Mouse (Mus musculus) heart, embryonic 16.5 days (tissue): ENCODE results near the gene Abcg2. TPM values are rescaled to one million over a fixed set of nuclear protein-coding genes. Genes with fewer than 3 reads are reported as not detected.

Experiments
- ATAC-seq: fragments of 200-750 bp; cut with Nextera tagmentation; replicated peaks from 2 replicates; pipeline ENCODE4 v1.8.0; 2017; ENCODE audit warnings: moderate number of reproducible peaks; ENCODE audit not compliant: insufficient read depth, low FRiP score; ENCODE audit errors: extremely low read depth
- H3K27ac ChIP-seq: fragments of 300-500 bp; sonication (generic); 2 replicates; pipeline ENCODE4 v1.5.1; 2014; ENCODE audit warnings: mild to moderate bottlenecking, low read length, control low read depth, moderate library complexity
- H3K27me3 ChIP-seq: fragments of 300-500 bp; sonication (generic); 2 replicates; pipeline ENCODE4 v1.6.1; 2014; ENCODE audit warnings: low read length, mixed read lengths; ENCODE audit not compliant: control insufficient read depth, insufficient read depth
- H3K36me3 ChIP-seq: fragments of 300-500 bp; sonication (generic); 2 replicates; pipeline ENCODE4 v1.6.1; 2014; ENCODE audit not compliant: control insufficient read depth, insufficient read depth
- H3K4me1 ChIP-seq: fragments of 300-500 bp; sonication (generic); 2 replicates; pipeline ENCODE4 v1.6.1; 2014; ENCODE audit warnings: low read length, mixed read lengths; ENCODE audit not compliant: control insufficient read depth, insufficient read depth
- H3K4me2 ChIP-seq: fragments of 300-500 bp; sonication (generic); 2 replicates; pipeline ENCODE4 v1.6.1; 2014; ENCODE audit warnings: low read depth, mild to moderate bottlenecking, control low read depth, low read length
- H3K4me3 ChIP-seq: fragments of 300-500 bp; sonication (generic); 2 replicates; pipeline ENCODE4 v1.5.1; 2014; ENCODE audit warnings: mild to moderate bottlenecking, control low read depth, low read length
- H3K9ac ChIP-seq: fragments of 300-500 bp; sonication (generic); 2 replicates; pipeline ENCODE4 v1.6.1; 2014; ENCODE audit warnings: low read length, control low read depth
- H3K9me3 ChIP-seq: fragments of 300-500 bp; sonication (generic); replicated peaks from 2 replicates; pipeline ENCODE4 v1.6.1; 2016; ENCODE audit warnings: low read length; ENCODE audit not compliant: control insufficient read depth
- whole genome bisulfite sequencing: fragments of 180-500 bp; shearing (Covaris S2); extraction: QIAGEN DNeasy Blood & Tissue Kit; methylation state at CpG from one replicate; pipeline ENCODE4 v1.1.7; 2014; 5-methylcytosine and 5-hydroxymethylcytosine counted together
- polyA plus RNA-seq: library from polyadenylated mRNA; unstranded; fragments of >200 nt; fragmentation: Nextera tagmentation; extraction: Ambion mirVana; gene quantifications from 2 replicates; pipeline ENCODE4 v1.2.1, GENCODE M21; 2015

The Abcg2 gene
- polyA plus RNA-seq, 1 experiment from 2014 or later = 61.3 TPM

DNA sequence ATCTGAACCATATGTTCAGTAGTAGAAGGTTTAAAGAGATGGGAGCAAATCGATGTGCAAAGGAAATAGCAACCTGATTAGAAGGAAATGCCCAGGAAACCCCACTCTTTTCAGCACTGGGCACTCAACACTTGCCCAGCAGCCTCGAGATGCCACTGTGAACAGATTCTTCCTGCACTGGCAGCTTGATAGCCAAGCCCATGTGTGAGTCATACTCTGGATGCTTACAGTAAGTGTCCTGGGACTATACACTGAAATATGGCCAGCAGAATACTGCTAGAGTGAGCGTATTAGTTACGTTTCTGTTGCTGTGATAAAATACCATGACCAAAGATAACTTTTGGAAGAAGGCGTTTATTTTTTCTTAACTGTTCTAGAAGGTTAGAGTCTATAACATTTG, 39.8 kb downstream of the Abcg2 start:
- Histone ChIP-seq H3K4me2 (no peak overlapping the region), H3K4me1 (no peaks in the 10 kb centered on the region), H3K27me3 (no peaks in the 10 kb centered on the region), H3K9me3 (peaks cover 4% of the 10 kb centered on the region; the same call in 1 of the 2 replicates), H3K9ac (no peak overlapping the region), H3K4me3 (no peak overlapping the region), H3K36me3 (no peaks in the 10 kb centered on the region), H3K27ac (no peak overlapping the region)
- WGBS = 51% methylated on average over 5 of the region's 5 CpGs
- ATAC-seq = no peak

DNA sequence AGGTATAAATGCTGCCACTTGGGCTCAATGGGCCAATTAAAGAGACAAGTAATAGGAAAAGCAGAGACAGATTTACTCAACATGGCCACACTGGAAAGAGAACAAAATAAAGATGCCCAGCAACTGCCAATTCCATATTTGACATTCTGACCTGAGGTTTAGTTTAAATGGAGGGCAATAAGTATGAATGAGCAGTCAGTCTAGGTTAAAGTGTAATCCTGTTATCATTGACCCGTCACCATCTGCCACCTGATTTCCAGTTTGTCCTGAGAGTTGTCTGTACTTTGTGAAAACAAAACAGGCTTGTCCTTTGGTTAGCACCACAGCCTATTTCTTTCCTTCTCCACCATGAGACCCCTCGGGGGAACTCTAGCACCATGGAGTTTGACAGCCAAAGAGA, 44.9 kb downstream of the Abcg2 start:
- H3K36me3 ChIP-seq = no peaks in the 10 kb centered on the region
- H3K9ac ChIP-seq = no peak overlapping the region
- peaks cover 4% of the 10 kb centered on the region; the same call in 1 of the 2 replicates for H3K9me3 ChIP-seq
- H3K27ac ChIP-seq = no peak overlapping the region
- H3K4me3 ChIP-seq = no peak overlapping the region
- H3K27me3 ChIP-seq = no peaks in the 10 kb centered on the region
- WGBS = 62% methylated on average over 2 of the region's 2 CpGs
- no peak overlapping the region for H3K4me2 ChIP-seq
- 0 out of 2 replicates have a peak, but pooled peaks cover 2% of the 10 kb centered on the region for H3K4me1 ChIP-seq
- no peak for ATAC-seq

DNA sequence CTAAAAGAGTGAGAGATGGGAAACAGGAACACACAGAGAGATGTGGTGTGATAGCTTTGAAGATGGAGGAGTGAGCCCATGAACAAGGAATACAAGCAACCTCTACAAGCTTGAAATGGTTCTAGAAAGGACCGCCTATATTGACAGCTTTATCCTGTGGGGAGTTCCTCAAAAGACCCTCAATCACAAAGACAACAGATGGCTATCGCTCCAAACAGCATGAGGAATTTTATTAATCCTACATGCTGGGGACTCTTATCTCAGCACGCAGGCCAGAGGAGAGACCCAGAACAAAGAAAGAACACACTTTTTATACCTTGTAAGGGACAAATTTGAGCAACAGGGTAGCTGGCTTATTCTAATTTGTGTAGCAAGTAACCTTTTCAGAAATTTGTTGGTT, 48.1 kb downstream of the Abcg2 start:
- no peak overlapping the region for H3K4me3 ChIP-seq
- no peak for ATAC-seq
- 41% methylated on average over 3 of the region's 3 CpGs for WGBS
- H3K9ac ChIP-seq = no peak overlapping the region
- H3K9me3 ChIP-seq = no peaks in the 10 kb centered on the region
- no peaks in the 10 kb centered on the region for H3K27me3 ChIP-seq
- H3K4me2 ChIP-seq = no peak overlapping the region
- no peak overlapping the region for H3K27ac ChIP-seq
- no peaks in the 10 kb centered on the region for H3K36me3 ChIP-seq
- H3K4me1 ChIP-seq = 0 out of 2 replicates have a peak, but pooled peaks cover 2% of the 10 kb centered on the region

DNA sequence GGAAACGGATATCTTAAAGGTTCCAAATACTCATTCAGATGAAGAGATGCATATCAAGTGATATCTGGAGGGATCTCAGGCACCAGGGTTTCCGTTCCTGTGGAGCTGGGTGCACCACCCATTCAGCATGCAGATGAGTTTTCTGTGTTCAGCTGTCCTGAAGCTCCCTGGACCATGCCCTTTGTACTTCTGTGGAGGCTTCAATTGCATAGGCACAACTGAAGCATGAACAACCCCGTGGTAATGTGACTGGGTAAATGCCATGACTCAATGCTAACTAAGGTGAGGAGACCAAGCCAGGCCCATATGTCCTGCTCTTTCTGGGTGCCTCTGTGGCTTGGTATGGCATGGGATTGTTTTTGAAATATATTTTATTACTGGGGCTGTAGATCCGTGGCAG, 49.4 kb downstream of the Abcg2 start:
- Histone ChIP-seq H3K27me3 (no peaks in the 10 kb centered on the region), H3K27ac (no peak overlapping the region), H3K4me3 (no peak overlapping the region), H3K9ac (no peak overlapping the region), H3K9me3 (no peaks in the 10 kb centered on the region), H3K4me2 (no peak overlapping the region), H3K4me1 (0 out of 2 replicates have a peak, but pooled peaks cover 2% of the 10 kb centered on the region), H3K36me3 (no peaks in the 10 kb centered on the region)
- no peak for ATAC-seq
- 87% methylated on average over 4 of the region's 4 CpGs for WGBS

DNA sequence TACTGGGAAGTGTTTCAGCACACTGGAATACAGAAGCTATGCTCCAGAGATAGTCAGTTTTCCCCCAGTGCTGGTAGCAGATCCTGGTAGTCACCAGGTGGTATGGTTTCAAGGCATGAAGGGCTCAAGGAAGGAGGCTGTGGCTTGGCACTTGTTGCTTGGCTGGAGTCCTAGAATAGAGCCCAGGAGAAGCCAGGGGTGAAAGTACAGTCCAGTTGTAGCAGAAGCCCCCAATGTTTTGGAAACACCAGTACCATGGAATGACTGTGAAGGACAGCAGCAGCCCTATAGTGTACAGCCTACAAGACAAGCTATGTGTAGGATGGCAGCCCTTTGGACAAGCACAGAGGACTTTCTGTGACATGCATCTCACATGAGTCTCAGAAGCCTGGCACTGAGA, 54.2 kb downstream of the Abcg2 start:
- no peaks in the 10 kb centered on the region for H3K9me3 ChIP-seq
- no peak overlapping the region for H3K27ac ChIP-seq
- no peak overlapping the region for H3K9ac ChIP-seq
- H3K4me2 ChIP-seq = no peak overlapping the region
- no peaks in the 10 kb centered on the region for H3K27me3 ChIP-seq
- no peak for ATAC-seq
- H3K4me3 ChIP-seq = no peak overlapping the region
- H3K36me3 ChIP-seq = no peaks in the 10 kb centered on the region
- H3K4me1 ChIP-seq = peaks cover 17% of the 10 kb centered on the region

DNA sequence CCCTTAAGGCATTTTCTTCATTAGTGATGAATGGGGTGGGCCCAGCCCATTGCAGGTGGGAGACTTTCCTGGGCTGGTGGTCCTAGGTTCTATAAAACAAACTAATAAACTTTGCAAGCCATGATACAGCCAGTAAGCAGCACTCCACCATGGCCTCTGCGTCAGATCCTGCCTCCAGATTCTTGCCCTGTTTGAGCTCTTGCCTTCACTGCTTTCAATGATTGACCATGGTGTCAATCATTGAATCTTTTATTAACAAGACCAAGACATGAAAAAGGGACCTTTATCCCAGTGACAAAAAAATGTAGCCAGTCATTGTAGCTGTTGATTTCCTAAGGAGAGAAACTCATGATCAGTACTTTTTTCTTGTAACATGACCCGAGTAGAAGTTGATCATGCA, 55.1 kb downstream of the Abcg2 start:
- no peak overlapping the region for H3K27ac ChIP-seq

DNA sequence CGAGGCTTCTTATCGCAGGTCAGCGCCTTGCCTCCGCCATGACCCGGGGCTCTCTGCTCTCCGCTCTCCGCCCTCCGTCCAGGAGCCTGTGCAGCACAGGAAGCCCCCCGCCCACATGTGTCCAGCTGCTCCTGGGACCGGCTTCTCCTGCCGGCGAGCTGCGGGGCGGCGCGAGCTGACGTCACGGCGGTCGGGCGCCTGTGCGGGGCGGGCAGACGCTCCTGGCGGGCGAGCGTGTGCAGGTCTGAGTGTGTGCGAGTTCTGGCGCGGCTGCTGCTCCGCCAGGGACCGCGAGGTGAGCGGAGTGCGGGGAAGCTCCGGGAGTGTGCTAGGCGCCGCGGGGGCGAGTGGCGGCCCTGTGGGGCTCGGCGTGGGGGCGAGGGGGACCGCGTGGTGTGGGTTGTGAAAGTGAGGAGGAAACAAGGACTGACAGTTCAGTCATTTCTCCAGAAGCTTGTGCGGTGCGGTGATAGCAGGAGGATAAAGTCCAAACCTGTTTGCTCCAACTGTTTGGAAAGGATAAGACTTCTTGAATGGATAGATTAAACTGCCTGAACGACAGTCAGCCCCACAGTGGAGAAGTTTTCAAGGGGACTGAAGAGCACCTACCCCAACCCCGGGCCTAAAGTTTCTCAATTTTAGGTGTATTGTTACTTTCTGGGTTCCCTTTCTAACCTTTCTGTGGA, 56.2 kb downstream of the Abcg2 start:
- Histone ChIP-seq H3K9ac (peak overlapping the region; percentile 81), H3K27ac (peak overlapping the region; percentile 65), H3K36me3 (no peaks in the 10 kb centered on the region), H3K4me1 (peaks cover 22% of the 10 kb centered on the region), H3K9me3 (no peaks in the 10 kb centered on the region), H3K4me2 (peak overlapping the region; percentile 81), H3K27me3 (no peaks in the 10 kb centered on the region), H3K4me3 (peak overlapping the region; percentile 69)
- ATAC-seq = peak; percentile 98
- WGBS = under 1% methylated on average over 50 of the region's 50 CpGs

More for the DNA sequence above, 55.1 kb downstream of the Abcg2 start:
- no peaks in the 10 kb centered on the region for H3K27me3 ChIP-seq
- H3K4me2 ChIP-seq = no peak overlapping the region
- 91% methylated on average over 2 of the region's 2 CpGs for WGBS
- H3K4me1 ChIP-seq = peaks cover 20% of the 10 kb centered on the region
- no peak overlapping the region for H3K4me3 ChIP-seq
- H3K9me3 ChIP-seq = no peaks in the 10 kb centered on the region
- H3K9ac ChIP-seq = no peak overlapping the region
- no peak for ATAC-seq
- H3K36me3 ChIP-seq = no peaks in the 10 kb centered on the region

DNA sequence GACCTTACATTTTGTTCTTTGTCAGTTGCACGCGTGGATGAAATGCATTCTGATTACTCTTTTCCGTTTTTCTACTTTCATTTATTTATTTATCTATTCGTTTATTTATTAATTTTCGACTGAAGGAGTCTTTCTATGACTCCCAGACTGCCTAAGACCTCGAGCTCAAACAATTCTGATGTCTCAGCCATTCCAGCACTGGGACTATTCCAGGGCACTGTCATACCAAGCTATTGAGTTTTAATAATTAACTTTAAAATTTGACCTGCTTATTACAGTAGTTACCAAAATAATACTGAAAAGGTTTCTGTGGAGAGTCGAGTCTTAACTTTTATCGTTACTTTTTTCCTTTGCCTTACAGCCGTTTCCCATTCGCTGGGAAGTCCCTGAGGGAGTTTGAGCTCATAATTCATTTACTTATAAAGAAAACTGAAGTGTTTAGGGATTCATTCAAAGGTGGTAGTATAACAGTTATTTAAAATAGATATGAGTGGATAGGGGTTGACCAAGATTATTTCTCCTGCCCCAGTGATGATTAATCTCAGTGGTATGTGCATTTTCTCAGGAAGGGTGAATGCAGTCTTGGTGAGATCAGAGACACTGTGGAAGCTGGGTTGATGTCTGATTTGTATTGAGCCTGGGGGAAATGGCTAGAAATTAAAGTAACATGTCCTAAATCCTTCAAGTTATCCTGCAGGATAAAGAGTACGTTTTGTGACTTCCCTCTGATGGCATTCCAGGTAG, 56.9 kb downstream of the Abcg2 start:
- Histone ChIP-seq H3K9me3 (no peaks in the 10 kb centered on the region), H3K27me3 (no peaks in the 10 kb centered on the region), H3K4me1 (peaks cover 22% of the 10 kb centered on the region), H3K36me3 (no peaks in the 10 kb centered on the region), H3K4me2 (peak overlapping the region; percentile 81), H3K27ac (no peak overlapping the region), H3K9ac (peak overlapping the region; percentile 81), H3K4me3 (peak overlapping the region; percentile 69)
- no peak for ATAC-seq
- 33% methylated on average over 11 of the region's 11 CpGs for WGBS

DNA sequence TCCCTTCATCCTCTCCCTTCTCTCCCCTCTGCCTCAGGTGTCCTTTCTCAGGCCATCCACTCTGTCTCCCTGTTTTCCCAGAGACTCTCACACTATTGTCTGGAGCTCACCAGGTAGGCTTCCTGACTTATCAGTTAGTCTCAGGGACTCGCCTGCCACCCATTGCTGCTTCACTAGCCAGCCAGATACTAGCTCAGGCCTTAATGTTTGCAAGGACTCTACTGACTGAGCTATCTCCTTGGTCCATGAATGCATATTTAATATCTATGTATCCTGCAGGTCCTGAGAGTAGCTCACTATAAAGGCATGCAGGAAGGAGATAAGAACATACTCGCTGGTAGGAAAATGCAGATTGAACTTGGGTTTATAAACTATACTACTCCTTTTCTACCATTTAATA, 57.9 kb downstream of the Abcg2 start:
- H3K4me2 ChIP-seq = peak overlapping the region; percentile 81; the same call in 1 of the 2 replicates
- H3K9ac ChIP-seq = no peak overlapping the region
- WGBS = 32% methylated on average over 2 of the region's 2 CpGs
- H3K27ac ChIP-seq = peak overlapping the region; percentile 4; the same call in 1 of the 2 replicates
- peaks cover 22% of the 10 kb centered on the region for H3K4me1 ChIP-seq
- H3K4me3 ChIP-seq = no peak overlapping the region
- ATAC-seq = no peak
- no peaks in the 10 kb centered on the region for H3K27me3 ChIP-seq
- no peaks in the 10 kb centered on the region for H3K9me3 ChIP-seq
- H3K36me3 ChIP-seq = no peaks in the 10 kb centered on the region
